Mouse (Mus musculus): ENCODE data around the gene Ctr9.

Ctr9 gene

GRCm38 (mm10) chr7:111028281-111029045 is at the start of gene Ctr9:
TSS of gene Ctr9 (plus strand) at chr7:111028951.
- peak; percentile 70 for DNase-seq (ENCODE audit: low read depth, low spot score)

DNA sequence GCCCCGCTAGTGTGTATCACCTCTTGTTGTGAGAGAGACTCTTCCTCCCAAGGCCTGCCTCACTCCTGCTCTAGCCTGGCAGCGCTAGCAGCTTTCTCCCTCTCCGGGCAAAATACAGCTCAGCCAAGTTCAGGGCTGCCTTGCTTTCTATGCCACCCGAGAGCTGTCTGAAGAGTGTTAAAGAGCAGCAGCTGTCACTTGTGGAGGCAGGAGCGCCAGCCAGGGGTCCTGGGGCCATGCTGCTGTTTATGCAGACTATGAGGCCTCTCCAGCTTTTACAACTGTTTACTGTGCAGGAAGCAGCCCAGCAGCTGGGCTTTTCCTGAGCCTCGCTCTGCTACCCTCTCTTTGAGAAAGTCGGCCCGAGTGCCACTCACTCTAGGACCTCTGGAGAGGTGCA is 47.7 kb upstream of the Ctr9 start:
- no peak for DNase-seq (ENCODE audit: low read depth, low spot score)

DNA sequence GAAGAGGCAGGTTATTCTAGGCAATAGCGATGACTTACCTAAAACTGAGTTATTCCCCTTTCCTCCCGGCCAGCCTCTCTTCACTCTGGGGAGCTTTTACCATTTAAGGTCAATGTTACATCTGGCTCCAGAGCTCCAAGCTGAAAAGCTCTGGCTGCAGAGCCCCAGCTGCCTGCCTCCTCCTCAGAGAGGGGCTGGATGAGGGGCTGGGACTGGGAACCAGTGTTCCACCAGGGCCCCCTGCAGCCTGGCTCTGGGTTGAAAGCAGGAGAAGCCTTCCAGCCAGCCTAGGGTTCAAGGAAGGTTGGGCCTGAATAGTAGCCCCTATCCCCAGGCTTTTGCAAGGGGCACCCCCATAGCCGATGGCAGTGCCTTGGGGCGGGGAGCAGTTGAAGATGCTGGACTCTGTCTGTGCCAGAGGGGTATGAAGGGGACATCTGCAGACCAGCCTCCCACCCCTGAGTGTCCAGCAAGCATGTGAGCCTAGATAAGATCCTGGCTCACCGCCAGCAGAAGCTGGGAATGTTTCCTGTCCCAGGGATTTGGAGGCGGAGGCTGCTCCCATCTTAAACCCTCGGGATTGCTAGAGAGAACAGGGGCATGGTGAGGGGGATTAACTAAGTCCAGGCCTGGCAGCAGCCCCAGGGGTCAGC is 46.6 kb upstream of the Ctr9 start, which contains the start of gene Mrvi1:
Gene Mrvi1 (minus strand): TSS at position 409 of the 653 bp plus-strand sequence.
- DNase-seq (ENCODE audit: low read depth, low spot score), result no peak

GRCm38 (mm10) chr7:110982764-110983163 is 46.0 kb upstream of the Ctr9 start:
- no peak for DNase-seq (ENCODE audit: low read depth, low spot score)

DNA sequence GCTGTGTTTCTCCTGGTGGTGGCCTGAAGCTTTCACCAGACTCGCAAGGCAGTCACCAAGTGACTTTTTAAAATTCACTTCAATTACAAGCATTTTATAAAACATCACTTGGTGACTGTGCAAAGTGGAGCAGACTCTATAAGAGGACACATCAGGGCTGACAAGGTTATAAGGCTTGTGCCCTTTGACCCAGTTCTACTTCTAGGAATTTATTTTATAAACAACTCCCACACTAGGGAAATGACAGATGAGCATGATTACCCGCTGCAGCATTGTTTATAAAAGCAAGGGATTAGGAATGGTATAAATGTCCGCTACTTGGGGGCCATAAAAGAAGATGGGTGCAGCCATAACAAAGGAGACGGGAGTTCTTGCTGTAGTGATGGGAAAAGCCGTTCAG is 45.1 kb upstream of the Ctr9 start:
- DNase-seq (ENCODE audit: low read depth, low spot score), result no peak

DNA sequence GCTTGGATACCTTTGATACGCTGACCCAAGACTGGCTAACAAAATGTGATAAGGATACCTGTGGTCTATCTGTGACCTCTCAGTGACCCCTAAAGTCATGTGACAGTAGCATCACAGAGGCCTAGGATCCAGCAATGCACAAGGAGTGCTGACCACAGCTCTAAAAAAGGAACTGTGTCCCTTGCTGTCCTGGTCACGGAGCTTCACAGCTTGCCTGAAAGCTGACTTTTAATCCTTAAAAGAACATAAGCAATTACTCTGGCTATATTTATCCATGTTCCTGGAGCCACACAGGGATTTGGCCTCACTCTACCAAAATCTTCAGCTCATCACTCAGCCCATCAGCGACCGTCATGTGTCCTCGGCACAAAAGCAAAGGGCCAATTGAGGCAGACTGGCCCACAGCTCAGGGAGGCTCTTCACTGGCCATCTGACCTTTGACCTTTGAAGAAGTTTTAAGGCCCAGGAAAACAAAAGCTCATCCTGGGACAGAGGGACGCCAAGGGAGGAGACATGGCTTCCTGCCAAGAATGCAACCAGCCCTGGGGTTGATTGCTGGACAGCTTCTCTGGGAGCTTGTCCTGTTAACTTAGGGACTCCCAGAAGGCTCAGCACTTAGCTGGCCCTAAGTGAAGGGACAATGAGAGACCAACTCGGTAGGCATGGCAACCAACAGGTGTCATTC is 43.0 kb upstream of the Ctr9 start:
- no peak for DNase-seq (ENCODE audit: low read depth, low spot score)

- DNase-seq (ENCODE audit: low read depth, low spot score), result peak; percentile 57
These were observed 40.7 kb upstream of the Ctr9 start for GRCm38 (mm10) chr7:110988081-110988480.

- peak; percentile 23 for DNase-seq (ENCODE audit: low read depth, low spot score)
These were observed 39.4 kb upstream of the Ctr9 start for GRCm38 (mm10) chr7:110989286-110989879.

GRCm38 (mm10) chr7:110990356-110991220 is 38.2 kb upstream of the Ctr9 start:
- no peak for DNase-seq (ENCODE audit: low read depth, low spot score)

GRCm38 (mm10) chr7:110991221-110991494 is 37.6 kb upstream of the Ctr9 start:
- DNase-seq (ENCODE audit: low read depth, low spot score), result no peak

DNA sequence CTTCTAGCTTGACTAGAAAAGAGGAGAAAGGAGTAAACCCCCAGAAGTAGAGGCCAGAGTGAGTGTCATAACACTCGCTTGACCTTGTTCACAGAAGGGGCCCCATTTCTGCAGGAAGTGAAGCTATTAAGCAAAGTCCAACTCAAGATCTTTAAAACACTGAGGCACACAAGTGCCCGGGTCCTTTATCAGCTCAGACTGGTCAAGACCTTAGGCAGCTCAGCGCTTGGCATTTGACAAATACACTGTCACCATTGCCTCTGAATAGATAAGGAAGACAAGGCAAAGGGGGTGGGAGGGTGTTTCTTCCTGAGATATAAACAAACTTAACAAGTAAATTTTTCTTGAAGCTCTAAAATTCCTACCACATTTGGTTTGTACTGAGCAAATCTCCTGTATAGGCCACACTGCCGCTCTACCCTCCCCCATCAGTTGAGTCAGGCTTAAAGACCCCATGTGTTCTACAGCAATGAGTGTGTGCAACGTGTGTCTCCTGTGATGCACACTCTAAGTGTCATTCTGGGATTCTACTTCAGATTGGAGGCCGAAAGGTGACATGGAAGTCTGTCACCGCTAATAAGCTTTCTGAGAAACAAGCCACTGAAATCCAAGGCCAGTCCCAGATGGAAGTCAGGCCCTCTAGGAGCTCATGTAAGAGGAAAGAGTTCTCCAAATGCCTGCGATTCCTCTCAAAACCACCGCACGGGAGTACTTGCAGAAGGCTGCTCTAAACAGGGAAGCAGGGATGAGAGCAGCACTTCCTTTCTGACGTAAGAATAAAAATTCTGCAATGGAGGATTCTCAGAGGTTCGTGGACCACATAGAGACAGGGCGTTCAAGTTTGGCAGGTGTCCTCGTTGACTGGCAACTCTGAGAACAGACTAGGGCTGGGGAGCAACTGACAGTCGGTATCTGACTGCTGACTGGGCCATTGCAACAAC is 29.6 kb upstream of the Ctr9 start:
- DNase-seq (ENCODE audit: low read depth, low spot score), result no peak

DNA sequence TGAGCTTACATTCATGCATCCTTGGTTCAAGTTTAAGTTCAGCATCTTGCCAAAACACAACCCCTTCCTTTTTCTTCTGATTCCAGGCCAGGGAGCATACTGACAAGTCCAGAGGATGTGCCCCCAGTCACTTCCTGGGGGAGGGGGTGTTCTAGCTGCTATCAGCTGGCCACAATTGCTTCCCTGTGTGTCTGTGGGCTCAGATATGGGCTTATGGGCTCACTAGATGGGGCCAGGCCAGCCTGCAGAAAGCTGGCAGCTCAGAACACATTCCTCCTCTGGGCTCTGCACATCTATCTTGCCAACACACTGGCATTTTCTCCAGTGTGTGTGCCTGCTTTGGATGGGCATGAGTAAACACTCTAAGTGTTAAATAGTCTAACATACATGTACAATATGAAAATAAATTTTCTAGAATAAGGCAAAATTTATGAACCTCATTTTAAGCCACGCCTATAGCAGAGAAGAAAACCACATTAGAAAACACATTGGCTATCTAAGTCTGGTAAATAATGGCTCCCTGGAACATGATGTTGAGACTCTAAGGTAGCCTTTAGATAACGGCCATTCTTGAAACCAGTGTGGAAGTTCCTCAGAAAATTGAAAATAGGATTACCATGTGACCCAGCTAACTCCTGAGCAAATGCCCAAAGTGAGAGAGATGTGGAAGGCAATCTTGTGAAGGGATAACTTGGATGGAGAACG is 24.5 kb upstream of the Ctr9 start:
- no peak for DNase-seq (ENCODE audit: low read depth, low spot score)

DNA sequence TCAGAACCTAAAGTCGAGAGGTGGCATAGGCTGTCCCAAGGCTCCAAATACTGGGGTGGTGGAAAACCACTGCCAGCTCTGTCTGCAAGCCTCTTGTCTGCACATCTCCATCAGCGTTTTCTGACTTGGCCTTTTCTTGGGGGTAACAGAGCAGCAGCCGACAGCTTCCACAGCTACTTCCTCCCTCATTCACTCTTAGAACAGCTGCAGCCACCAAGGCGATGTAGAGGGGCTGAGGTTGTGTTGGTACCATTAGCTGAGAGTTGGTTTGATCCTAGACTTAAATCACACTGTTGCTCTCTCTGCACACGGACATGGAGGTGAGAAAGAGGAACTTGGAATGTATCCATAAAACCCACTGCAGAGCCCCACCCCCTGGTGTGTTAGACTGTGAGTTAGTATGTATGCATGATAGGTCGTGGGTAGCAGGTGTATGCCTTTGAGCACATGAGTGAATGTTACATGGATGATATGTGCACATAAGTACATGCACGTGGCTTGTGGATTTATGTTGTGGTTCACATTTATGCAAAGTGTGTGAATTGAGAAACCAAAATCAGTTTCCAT is 14.6 kb upstream of the Ctr9 start:
- no peak for DNase-seq (ENCODE audit: low read depth, low spot score)

DNA sequence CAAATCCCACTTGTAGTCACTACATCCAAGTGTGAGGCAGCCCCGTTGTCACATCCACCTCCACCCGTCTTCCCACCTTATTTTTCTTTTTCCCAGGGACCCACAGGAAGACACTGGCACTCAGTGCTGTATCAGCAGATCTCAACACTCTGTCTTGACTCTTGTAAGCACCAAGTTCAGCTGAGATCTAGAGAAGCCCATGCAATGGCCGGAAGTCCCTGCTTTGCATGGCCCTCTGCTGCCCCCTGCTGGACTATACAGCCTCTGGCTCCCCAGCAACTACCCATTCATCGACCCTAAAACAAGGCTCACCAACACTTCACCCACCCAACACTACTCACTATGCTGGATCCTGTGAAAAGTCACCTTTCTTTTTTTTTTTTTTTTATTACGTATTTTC is 13.9 kb upstream of the Ctr9 start:
- peak; percentile 64 for DNase-seq (ENCODE audit: low read depth, low spot score)

- no peak for DNase-seq (ENCODE audit: low read depth, low spot score)
These were observed 13.0 kb upstream of the Ctr9 start for GRCm38 (mm10) chr7:111015731-111016130.

- peak; percentile 21 for DNase-seq (ENCODE audit: low read depth, low spot score)
These were observed 11.8 kb upstream of the Ctr9 start for GRCm38 (mm10) chr7:111016921-111017320.

DNA sequence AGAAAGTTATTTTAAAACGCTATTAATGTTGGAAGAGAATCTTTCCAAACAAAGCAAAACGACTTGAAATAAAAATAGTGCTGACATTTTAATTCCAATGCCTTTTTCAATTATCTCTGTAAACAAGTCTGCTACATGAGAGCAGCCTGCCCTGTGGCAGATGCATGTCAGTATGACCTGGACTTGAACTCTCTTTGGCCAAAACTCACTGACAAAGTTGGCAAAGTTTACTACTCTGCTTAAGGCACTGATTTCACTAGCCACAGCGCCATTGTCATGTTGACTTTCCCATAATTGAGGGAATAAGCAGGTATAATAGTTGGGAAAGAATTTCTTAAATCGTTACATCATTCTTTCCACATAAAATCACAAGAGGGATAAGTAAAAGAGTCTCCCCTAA is 7.9 kb upstream of the Ctr9 start:
- DNase-seq (ENCODE audit: low read depth, low spot score), result no peak

GRCm38 (mm10) chr7:111024068-111024594 is 4.6 kb upstream of the Ctr9 start:
- DNase-seq (ENCODE audit: low read depth, low spot score), result peak; percentile 31

- DNase-seq (ENCODE audit: low read depth, low spot score), result no peak
These were observed 3.8 kb upstream of the Ctr9 start for GRCm38 (mm10) chr7:111024912-111025311.

All from telencephalon, adult 2 months (tissue).